Mouse (Mus musculus) ES-E14 (cell line): Measurements from ENCODE around the gene Ptn.

Experiments
- CHD2 ChIP-seq: IDR thresholded peaks from 2 replicates; pipeline ENCODE4 v1.6.1; 2014; ENCODE audit warnings: mild to moderate bottlenecking, low read depth, low read length, inconsistent platforms
- MAFK ChIP-seq: IDR thresholded peaks from 2 replicates; pipeline ENCODE4 v1.6.1; 2014; ENCODE audit warnings: mild to moderate bottlenecking, low read depth, low read length, inconsistent platforms; ENCODE audit not compliant: insufficient read depth
- ZNF384 ChIP-seq: IDR thresholded peaks from 2 replicates; pipeline ENCODE4 v1.6.1; 2012; ENCODE audit warnings: low read depth, low read length, inconsistent platforms

DNA sequence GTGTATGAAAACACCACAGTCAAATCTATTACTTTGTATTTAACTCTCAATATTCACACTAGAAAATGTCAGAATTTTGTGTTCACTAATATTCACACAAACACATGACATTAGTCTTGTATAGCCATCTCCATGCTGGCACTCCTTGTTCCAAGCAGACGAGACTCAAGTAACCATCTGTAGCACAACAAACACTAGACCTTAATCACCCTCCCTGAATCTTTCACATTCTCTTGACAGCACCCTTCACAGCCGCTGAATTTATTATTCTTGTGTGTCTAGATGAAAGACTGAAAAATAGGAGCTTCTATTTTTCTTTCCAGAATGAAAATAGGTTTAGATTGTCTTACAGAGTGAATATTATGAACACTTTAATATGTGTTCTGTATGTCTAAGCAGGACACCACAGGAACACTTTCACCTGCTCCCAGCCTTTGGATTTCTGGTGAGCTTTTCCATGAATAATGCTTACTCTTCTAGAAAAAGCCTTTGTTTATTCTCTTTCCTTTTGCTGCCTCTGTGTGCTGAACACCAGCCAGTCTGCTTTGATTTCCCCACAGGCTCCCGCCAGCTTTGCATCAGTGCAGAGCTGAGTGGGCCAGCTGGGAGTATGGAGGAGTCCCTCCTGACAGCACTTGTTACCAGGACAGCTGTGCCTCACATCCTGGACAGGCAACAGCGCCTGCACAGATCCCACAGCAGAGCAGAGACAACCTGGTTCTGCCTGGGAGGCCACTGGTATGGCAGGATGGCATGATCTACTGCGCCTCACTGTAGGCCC lies 87.1 kb downstream of the Ptn start:
- TF ChIP-seq ZNF384 (no peak), MAFK (no peak), CHD2 (no peak)
